Mouse (Mus musculus): ENCODE measurements around the gene Cdca3. TPM values are rescaled to one million over a fixed set of nuclear protein-coding genes. Genes with fewer than 3 reads are reported as not detected.

Gene Cdca3
- polyA plus RNA-seq, 1 experiment from 2014 or later: 171 TPM

Other genes starting within 250 kb of the Cdca3 start
- gene C1s2, start 193.5 kb upstream of the Cdca3 start, polyA plus RNA-seq (2015; fragmentation: Nextera tagmentation; extraction: Ambion mirVana): 0.04 TPM in 1 of 2 replicates, not detected in the other
- 80.1 and 88.6 TPM in 2 replicates for gene Lpcat3, start 166.5 kb upstream of the Cdca3 start, polyA plus RNA-seq (2015; fragmentation: Nextera tagmentation; extraction: Ambion mirVana)
- gene Emg1, start 117.4 kb upstream of the Cdca3 start, polyA plus RNA-seq (2015; fragmentation: Nextera tagmentation; extraction: Ambion mirVana): 105 and 121 TPM in 2 replicates
- gene Phb2, start 117.2 kb upstream of the Cdca3 start, polyA plus RNA-seq (2015; fragmentation: Nextera tagmentation; extraction: Ambion mirVana): 206 and 214 TPM in 2 replicates
- 38.2 and 38.3 TPM in 2 replicates for gene Ptpn6, start 90.8 kb upstream of the Cdca3 start, polyA plus RNA-seq (2015; fragmentation: Nextera tagmentation; extraction: Ambion mirVana)
- gene Grcc10, start 88.2 kb upstream of the Cdca3 start, polyA plus RNA-seq (2015; fragmentation: Nextera tagmentation; extraction: Ambion mirVana): 80.7 and 83.6 TPM in 2 replicates
- not detected in 2 replicates for gene Gm45234, start 73.5 kb upstream of the Cdca3 start, polyA plus RNA-seq (2015; fragmentation: Nextera tagmentation; extraction: Ambion mirVana)
- gene Atn1, start 73.0 kb upstream of the Cdca3 start, polyA plus RNA-seq (2015; fragmentation: Nextera tagmentation; extraction: Ambion mirVana): 1.3 and 1.7 TPM in 2 replicates
- gene Eno2, start 59.9 kb upstream of the Cdca3 start, polyA plus RNA-seq (2015; fragmentation: Nextera tagmentation; extraction: Ambion mirVana): 0.40 and 0.43 TPM in 2 replicates
- not detected in 2 replicates for gene Lrrc23, start 49.8 kb upstream of the Cdca3 start, polyA plus RNA-seq (2015; fragmentation: Nextera tagmentation; extraction: Ambion mirVana)
- gene Spsb2, start 20.9 kb upstream of the Cdca3 start, polyA plus RNA-seq (2015; fragmentation: Nextera tagmentation; extraction: Ambion mirVana): 8.6 and 9.1 TPM in 2 replicates
- gene Tpi1, start 15.3 kb upstream of the Cdca3 start, polyA plus RNA-seq (2015; fragmentation: Nextera tagmentation; extraction: Ambion mirVana): 450 and 452 TPM in 2 replicates
- gene Usp5, start 63 bp upstream of the Cdca3 start, polyA plus RNA-seq (2015; fragmentation: Nextera tagmentation; extraction: Ambion mirVana): 50.0 and 52.7 TPM in 2 replicates
- 0.13 and 0.31 TPM in 2 replicates for gene Gnb3, start 10.7 kb downstream of the Cdca3 start, polyA plus RNA-seq (2015; fragmentation: Nextera tagmentation; extraction: Ambion mirVana)
- 0.62 and 0.76 TPM in 2 replicates for gene P3h3, start 28.2 kb downstream of the Cdca3 start, polyA plus RNA-seq (2015; fragmentation: Nextera tagmentation; extraction: Ambion mirVana)
- 0.02 TPM in 1 of 2 replicates, not detected in the other for gene Gpr162, start 34.4 kb downstream of the Cdca3 start, polyA plus RNA-seq (2015; fragmentation: Nextera tagmentation; extraction: Ambion mirVana)
- 0.11 and 0.14 TPM in 2 replicates for gene Cd4, start 58.7 kb downstream of the Cdca3 start, polyA plus RNA-seq (2015; fragmentation: Nextera tagmentation; extraction: Ambion mirVana)
- 0.12 and 0.15 TPM in 2 replicates for gene Lag3, start 82.2 kb downstream of the Cdca3 start, polyA plus RNA-seq (2015; fragmentation: Nextera tagmentation; extraction: Ambion mirVana)
- gene Ptms, start 90.6 kb downstream of the Cdca3 start, polyA plus RNA-seq (2015; fragmentation: Nextera tagmentation; extraction: Ambion mirVana): 42.3 and 49.6 TPM in 2 replicates
- 103 and 110 TPM in 2 replicates for gene Mlf2, start 101.8 kb downstream of the Cdca3 start, polyA plus RNA-seq (2015; fragmentation: Nextera tagmentation; extraction: Ambion mirVana)
- gene Cops7a, start 136.0 kb downstream of the Cdca3 start, polyA plus RNA-seq (2015; fragmentation: Nextera tagmentation; extraction: Ambion mirVana): 44.4 and 49.6 TPM in 2 replicates
- 0.05 and 0.11 TPM in 2 replicates for gene Pianp, start 167.1 kb downstream of the Cdca3 start, polyA plus RNA-seq (2015; fragmentation: Nextera tagmentation; extraction: Ambion mirVana)
- 3.5 and 3.6 TPM in 2 replicates for gene Zfp384, start 179.6 kb downstream of the Cdca3 start, polyA plus RNA-seq (2015; fragmentation: Nextera tagmentation; extraction: Ambion mirVana)
- 27.6 and 32.4 TPM in 2 replicates for gene Ing4, start 210.2 kb downstream of the Cdca3 start, polyA plus RNA-seq (2015; fragmentation: Nextera tagmentation; extraction: Ambion mirVana)
- 2.0 and 4.5 TPM in 2 replicates for gene Acrbp, start 220.1 kb downstream of the Cdca3 start, polyA plus RNA-seq (2015; fragmentation: Nextera tagmentation; extraction: Ambion mirVana)
- 1.4 and 1.5 TPM in 2 replicates for gene Lpar5, start 238.4 kb downstream of the Cdca3 start, polyA plus RNA-seq (2015; fragmentation: Nextera tagmentation; extraction: Ambion mirVana)